Mouse (Mus musculus): ENCODE results near the gene Tbx1. TPM values are rescaled to one million over a fixed set of nuclear protein-coding genes. Genes with fewer than 3 reads are reported as not detected.

The Tbx1 gene
- polyA plus RNA-seq, 1 experiment from 2014 or later, result 0.70 TPM

GRCm38 (mm10) chr16:18628948-18629340 is 38.5 kb upstream of the Tbx1 start:
- peak overlapping the region; percentile 79 for H3K27ac ChIP-seq (replicated peaks)
- peaks cover 21% of the 10 kb centered on the region for H3K27me3 ChIP-seq
- H3K4me3 ChIP-seq, result peak overlapping the region; percentile 87
- H3K36me3 ChIP-seq, result peaks cover 14% of the 10 kb centered on the region
- 23% methylated on average over 2 of the region's 2 CpGs for WGBS
- H3K9ac ChIP-seq (replicated peaks), result peak overlapping the region; percentile 96
- H3K4me1 ChIP-seq, result peaks cover 43% of the 10 kb centered on the region
- ATAC-seq (replicated peaks), result no peak
- no peaks in the 10 kb centered on the region for H3K9me3 ChIP-seq
- peak overlapping the region; percentile 87 for H3K4me2 ChIP-seq (replicated peaks)

GRCm38 (mm10) chr16:18628206-18628947 is 37.9 kb upstream of the Tbx1 start:
- H3K4me1 ChIP-seq, result peaks cover 43% of the 10 kb centered on the region
- WGBS, result 54% methylated on average over 7 of the region's 7 CpGs
- peak; percentile 6; the same call in 1 of the 2 replicates for ATAC-seq (replicated peaks)
- H3K9me3 ChIP-seq, result no peaks in the 10 kb centered on the region
- H3K36me3 ChIP-seq, result peaks cover 20% of the 10 kb centered on the region
- H3K4me2 ChIP-seq (replicated peaks), result peak overlapping the region; percentile 87
- peak overlapping the region; percentile 96 for H3K9ac ChIP-seq (replicated peaks)
- peaks cover 27% of the 10 kb centered on the region for H3K27me3 ChIP-seq
- H3K27ac ChIP-seq (replicated peaks), result peak overlapping the region; percentile 79
- H3K4me3 ChIP-seq, result peak overlapping the region; percentile 87

- ATAC-seq (replicated peaks), result no peak
- no peaks in the 10 kb centered on the region for H3K9me3 ChIP-seq
- no peak overlapping the region for H3K9ac ChIP-seq (replicated peaks)
- peaks cover 31% of the 10 kb centered on the region for H3K36me3 ChIP-seq
- no peak overlapping the region for H3K27ac ChIP-seq (replicated peaks)
- H3K4me2 ChIP-seq (replicated peaks), result peak overlapping the region; percentile 87
- peaks cover 39% of the 10 kb centered on the region for H3K27me3 ChIP-seq
- peaks cover 43% of the 10 kb centered on the region for H3K4me1 ChIP-seq
- peak overlapping the region; percentile 87 for H3K4me3 ChIP-seq
- 56% methylated on average over 3 of the region's 3 CpGs for WGBS
Measured at GRCm38 (mm10) chr16:18627163-18627562, 36.7 kb upstream of the Tbx1 start.

GRCm38 (mm10) chr16:18626376-18626878 is 36.0 kb upstream of the Tbx1 start, which contains the start of gene Gm49601:
Gene Gm49601, minus strand, starts transcription at chr16:18626427.
- Histone ChIP-seq H3K4me1 (peaks cover 46% of the 10 kb centered on the region), H3K27me3 (peaks cover 47% of the 10 kb centered on the region), H3K36me3 (peaks cover 35% of the 10 kb centered on the region), H3K27ac (replicated peaks) (no peak within 1 kb of the TSS), H3K4me3 (peak within 1 kb of the TSS; percentile 87), H3K9me3 (no peaks in the 10 kb centered on the region), H3K4me2 (replicated peaks) (peak within 1 kb of the TSS; percentile 87), H3K9ac (replicated peaks) (peak within 1 kb of the TSS; percentile 53)
- WGBS, result under 1% methylated on average over 65 of the region's 65 CpGs
- peak; percentile 24 for ATAC-seq (replicated peaks)

GRCm38 (mm10) chr16:18625791-18626311 is 35.4 kb upstream of the Tbx1 start:
- H3K36me3 ChIP-seq, result peaks cover 35% of the 10 kb centered on the region
- no peak overlapping the region for H3K27ac ChIP-seq (replicated peaks)
- peak overlapping the region; percentile 53 for H3K9ac ChIP-seq (replicated peaks)
- no peaks in the 10 kb centered on the region for H3K9me3 ChIP-seq
- ATAC-seq (replicated peaks), result no peak
- 13% methylated on average over 26 of the region's 26 CpGs for WGBS
- H3K4me2 ChIP-seq (replicated peaks), result peak overlapping the region; percentile 87
- peaks cover 52% of the 10 kb centered on the region for H3K4me1 ChIP-seq
- H3K27me3 ChIP-seq, result peaks cover 52% of the 10 kb centered on the region
- H3K4me3 ChIP-seq, result peak overlapping the region; percentile 87

GRCm38 (mm10) chr16:18625097-18625496 is 34.6 kb upstream of the Tbx1 start:
- ATAC-seq (replicated peaks), result no peak
- Histone ChIP-seq H3K4me1 (peaks cover 56% of the 10 kb centered on the region), H3K36me3 (peaks cover 37% of the 10 kb centered on the region), H3K27ac (replicated peaks) (no peak overlapping the region), H3K9me3 (no peaks in the 10 kb centered on the region), H3K9ac (replicated peaks) (no peak overlapping the region), H3K4me3 (no peak overlapping the region), H3K27me3 (peaks cover 60% of the 10 kb centered on the region), H3K4me2 (replicated peaks) (no peak overlapping the region)
- WGBS, result 45% methylated on average over 14 of the region's 14 CpGs

GRCm38 (mm10) chr16:18624641-18625040 is 34.2 kb upstream of the Tbx1 start:
- ATAC-seq (replicated peaks), result no peak
- no peak overlapping the region for H3K4me3 ChIP-seq
- no peaks in the 10 kb centered on the region for H3K9me3 ChIP-seq
- H3K4me1 ChIP-seq, result peaks cover 56% of the 10 kb centered on the region
- no peak overlapping the region for H3K27ac ChIP-seq (replicated peaks)
- H3K36me3 ChIP-seq, result peaks cover 40% of the 10 kb centered on the region
- peaks cover 65% of the 10 kb centered on the region for H3K27me3 ChIP-seq
- no peak overlapping the region for H3K4me2 ChIP-seq (replicated peaks)
- H3K9ac ChIP-seq (replicated peaks), result no peak overlapping the region
- WGBS, result 44% methylated on average over 15 of the region's 15 CpGs

- no peaks in the 10 kb centered on the region for H3K9me3 ChIP-seq
- H3K36me3 ChIP-seq, result peaks cover 40% of the 10 kb centered on the region
- WGBS, result 40% methylated on average over 15 of the region's 15 CpGs
- no peak overlapping the region for H3K4me3 ChIP-seq
- no peak overlapping the region for H3K27ac ChIP-seq (replicated peaks)
- H3K9ac ChIP-seq (replicated peaks), result no peak overlapping the region
- H3K27me3 ChIP-seq, result peaks cover 71% of the 10 kb centered on the region
- no peak overlapping the region for H3K4me2 ChIP-seq (replicated peaks)
- no peak for ATAC-seq (replicated peaks)
- peaks cover 55% of the 10 kb centered on the region for H3K4me1 ChIP-seq
Measured at GRCm38 (mm10) chr16:18623751-18624540, 33.5 kb upstream of the Tbx1 start.

GRCm38 (mm10) chr16:18622916-18623750 is 32.7 kb upstream of the Tbx1 start:
- no peaks in the 10 kb centered on the region for H3K9me3 ChIP-seq
- H3K36me3 ChIP-seq, result peaks cover 40% of the 10 kb centered on the region
- peaks cover 47% of the 10 kb centered on the region for H3K4me1 ChIP-seq
- ATAC-seq (replicated peaks), result no peak
- H3K27me3 ChIP-seq, result peaks cover 79% of the 10 kb centered on the region
- no peak overlapping the region for H3K9ac ChIP-seq (replicated peaks)
- WGBS, result 42% methylated on average over 29 of the region's 29 CpGs
- no peak overlapping the region for H3K4me3 ChIP-seq
- H3K4me2 ChIP-seq (replicated peaks), result no peak overlapping the region
- no peak overlapping the region for H3K27ac ChIP-seq (replicated peaks)

- Histone ChIP-seq H3K9ac (replicated peaks) (peak within 1 kb of the TSS; percentile 33), H3K27me3 (peaks cover 79% of the 10 kb centered on the region), H3K9me3 (no peaks in the 10 kb centered on the region), H3K36me3 (peaks cover 40% of the 10 kb centered on the region), H3K4me1 (peaks cover 40% of the 10 kb centered on the region), H3K4me3 (peak within 1 kb of the TSS; percentile 41), H3K27ac (replicated peaks) (no peak within 1 kb of the TSS), H3K4me2 (replicated peaks) (peak within 1 kb of the TSS; percentile 70)
- no peak for ATAC-seq (replicated peaks)
- 23% methylated on average over 17 of the region's 17 CpGs for WGBS
Measured at GRCm38 (mm10) chr16:18622019-18622418, 31.5 kb upstream of the Tbx1 start, which contains the start of gene Gp1bb. Gene Gp1bb, minus strand, starts transcription at chr16:18622403.

GRCm38 (mm10) chr16:18621362-18622001 is 31.0 kb upstream of the Tbx1 start:
- Histone ChIP-seq H3K9ac (replicated peaks) (peak overlapping the region; percentile 33), H3K9me3 (no peaks in the 10 kb centered on the region), H3K36me3 (peaks cover 40% of the 10 kb centered on the region), H3K4me3 (peak overlapping the region; percentile 41), H3K4me1 (peaks cover 35% of the 10 kb centered on the region), H3K4me2 (replicated peaks) (peak overlapping the region; percentile 70), H3K27me3 (peaks cover 79% of the 10 kb centered on the region), H3K27ac (replicated peaks) (no peak overlapping the region)
- 8% methylated on average over 38 of the region's 38 CpGs for WGBS
- no peak for ATAC-seq (replicated peaks)
